Mouse (Mus musculus) erythroid progenitor cell, adult 5-6 weeks (primary cell): Measurements from ENCODE around the gene Spsb1. TPM values are rescaled to one million over a fixed set of nuclear protein-coding genes. Genes with fewer than 3 reads are reported as not detected.

Source experiments
- ATAC-seq: replicated peaks from 2 replicates; pipeline ENCODE4 v1.8.0; 2016; ENCODE audit warnings: moderate number of reproducible peaks, mild to moderate bottlenecking, moderate TSS enrichment, inconsistent platforms; ENCODE audit not compliant: poor library complexity, low FRiP score, severe bottlenecking
- total RNA-seq, 2 experiments: library from RNA; stranded (forward) in 1 of 2; stranded (reverse) in 1 of 2; fragments of 150-400 nt in 1 of 2; fragments of 186-747, 209-891 nt in 1 of 2; gene quantifications; 2 replicates each; pipeline versions ENCODE4 v1.2.3 to v1.2.4; 2015 to 2017; ENCODE audit warnings: low replicate concordance in 2 of 2

The Spsb1 gene
- total RNA-seq, 2 experiments from 2014 or later, result not detected

GRCm38 (mm10) chr4:149956048-149956447 lies 1.2 kb upstream of the Spsb1 start:
- no peak for ATAC-seq

- ATAC-seq, result no peak
Measured at GRCm38 (mm10) chr4:149955631-149956030, 788 bp upstream of the Spsb1 start.

GRCm38 (mm10) chr4:149953621-149954481 lies 992 bp downstream of the Spsb1 start:
- no peak for ATAC-seq

GRCm38 (mm10) chr4:149952201-149952600 lies 2.6 kb downstream of the Spsb1 start:
- ATAC-seq, result no peak

- ATAC-seq, result no peak
Measured at GRCm38 (mm10) chr4:149951201-149951600, 3.6 kb downstream of the Spsb1 start.

GRCm38 (mm10) chr4:149949691-149950090 lies 5.2 kb downstream of the Spsb1 start:
- ATAC-seq, result no peak

- no peak for ATAC-seq
Measured at GRCm38 (mm10) chr4:149948119-149948518, 6.7 kb downstream of the Spsb1 start.

GRCm38 (mm10) chr4:149947396-149947795 lies 7.4 kb downstream of the Spsb1 start:
- ATAC-seq, result no peak

GRCm38 (mm10) chr4:149945194-149945593 lies 9.6 kb downstream of the Spsb1 start:
- no peak for ATAC-seq

- ATAC-seq, result no peak
Measured at GRCm38 (mm10) chr4:149944214-149944613, 10.6 kb downstream of the Spsb1 start.

- ATAC-seq, result no peak
Measured at GRCm38 (mm10) chr4:149942831-149943741, 11.8 kb downstream of the Spsb1 start.

- ATAC-seq, result no peak
Measured at GRCm38 (mm10) chr4:149941067-149941755, 13.6 kb downstream of the Spsb1 start.

GRCm38 (mm10) chr4:149938701-149939100 lies 16.1 kb downstream of the Spsb1 start:
- ATAC-seq, result no peak

- no peak for ATAC-seq
Measured at GRCm38 (mm10) chr4:149936921-149937320, 17.9 kb downstream of the Spsb1 start.

- no peak for ATAC-seq
Measured at GRCm38 (mm10) chr4:149935470-149935869, 19.4 kb downstream of the Spsb1 start.

GRCm38 (mm10) chr4:149933519-149934245 lies 21.2 kb downstream of the Spsb1 start:
- ATAC-seq, result no peak

GRCm38 (mm10) chr4:149933025-149933424 lies 21.8 kb downstream of the Spsb1 start:
- no peak for ATAC-seq

- no peak for ATAC-seq
Measured at GRCm38 (mm10) chr4:149932108-149932815, 22.6 kb downstream of the Spsb1 start.

GRCm38 (mm10) chr4:149930755-149931154 lies 24.1 kb downstream of the Spsb1 start:
- ATAC-seq, result no peak
